Mouse (Mus musculus) stomach, postnatal 0 days (tissue): Measurements from ENCODE around the gene Tas2r135.

Experiments used
- CTCF ChIP-seq: IDR thresholded peaks from 2 replicates; pipeline ENCODE4 v1.5.1; 2016; ENCODE audit warnings: antibody characterized with exemption, low read depth, mild to moderate bottlenecking, moderate library complexity
- EP300 ChIP-seq: optimal IDR thresholded peaks from 2 replicates; pipeline ENCODE3; 2016; ENCODE audit warnings: antibody characterized with exemption

- no peak for TF ChIP-seq CTCF
- no peak for TF ChIP-seq EP300
These were observed 46.3 kb upstream of the Tas2r135 start for GRCm38 (mm10) chr6:42358901-42359300.
